Mouse (Mus musculus): ENCODE measurements around the gene Prss53.
"Not testable (repeated sequence)": the region's sequence is repeated elsewhere in the genome, so short reads cannot be mapped to it uniquely, and the experiment has no call there.

DNA sequence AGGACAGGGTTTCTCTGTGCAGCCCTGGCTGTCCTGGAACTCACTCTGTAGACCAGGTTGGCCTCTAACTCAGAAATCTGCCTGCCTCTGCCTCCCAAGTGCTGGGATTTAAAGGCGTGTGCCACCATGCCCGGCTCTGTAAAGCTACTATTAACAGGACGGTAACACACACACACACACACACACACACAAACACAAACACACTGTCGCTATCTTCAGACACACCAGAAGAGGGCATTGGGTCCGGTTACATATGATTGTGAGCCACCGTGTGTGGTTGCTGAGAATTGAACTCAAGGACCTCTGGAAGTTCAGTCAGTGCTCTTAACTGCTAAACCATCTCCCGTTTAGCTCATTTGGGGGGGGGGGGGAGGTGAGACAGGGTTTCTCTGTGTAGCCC is 5.1 kb upstream of the Prss53 start:
- not testable (repeated sequence) for TF ChIP-seq CTCF, EP300 (IDR thresholded peaks at IDR 0.05; ENCODE audit: low read depth)

Data from heart, postnatal 0 days (tissue).